ENCODE assay signal across 15 mouse cellular contexts in the genomic region with DNA sequence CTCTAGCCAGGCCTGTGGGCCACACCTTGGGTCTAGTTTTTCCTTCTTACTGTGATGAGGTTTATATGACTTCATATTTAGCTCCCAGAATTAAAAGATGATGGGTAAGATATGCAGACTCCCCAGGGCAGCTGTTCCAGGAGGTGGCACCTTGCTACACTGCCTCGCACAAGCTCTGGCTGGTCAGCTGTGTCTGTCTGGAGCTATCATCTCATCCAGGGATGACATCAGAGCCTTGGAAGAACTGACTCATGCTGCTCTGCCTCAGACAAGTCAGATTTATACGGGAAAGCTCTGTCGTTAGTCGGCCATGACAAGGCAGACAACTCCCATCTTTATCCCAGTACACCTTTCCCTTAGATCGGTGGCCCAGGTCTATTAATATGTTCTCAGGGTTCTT. TPM values are rescaled to one million over a fixed set of nuclear protein-coding genes. Genes with fewer than 3 reads are reported as not detected.
DNase-seq lines count a peak whose midpoint lies in the region.
"Had no signal": no experiment of that assay in that cellular context is flagged by ENCODE, and none has a peak within 500 bp of the region (broad histone marks: within the 10 kb centered on the region; RNA-seq: fewer than 3 reads in every experiment).

No protein-coding gene starts in this region.

- DNase-seq in adrenal gland, postnatal 25 days = peak; percentile 41
- no peak for DNase-seq in adrenal gland, postnatal 4 days (ENCODE audit: low spot score in 2 of 2)
- DNase-seq in 416B (ENCODE audit: low read depth) (peak; percentile 35), MN1 (ENCODE audit: low spot score) (peak; percentile 80)
- DNase-seq in brain, adult 2 months (ENCODE audit: low read depth, low spot score) = peak; percentile 23
- no peak for DNase-seq in kidney, postnatal 25 days
- no peak for DNase-seq in ovary, adult 18-20 months (ENCODE audit: low spot score)
- DNase-seq in layer of hippocampus, postnatal 25 days (ENCODE audit: extremely low spot score in 1 of 2, low spot score in 1 of 2) = no peak
- DNase-seq: cerebellum, adult 11 months; cerebellum, adult 9-10 months; cerebellum, postnatal 25 days; gastrocnemius, postnatal 14 days; heart, adult 2 months; heart, postnatal 36 days; kidney, adult 2 months had no signal

RNA-seq across cellular contexts. Expression of gene Elk3, which starts 46.2 kb away (rescaled TPM):
- total RNA-seq in adrenal gland, postnatal 25 days (2021) = 37.7 and 47.1 TPM in 2 replicates
- 10 to 100 TPM; 71.3 to 72.3 TPM for total RNA-seq in adrenal gland, postnatal 4 days (2021)
- total RNA-seq in layer of hippocampus, postnatal 25 days (2021) = 1 to 10 TPM; 7.6 to 8.5 TPM

Comparison
In these comparisons a context has a peak if more than half of its experiments do, and no peak if none do; other contexts are left out.
1. DNase-seq: peak in adrenal gland, postnatal 25 days (single experiment), 416B (single experiment), MN1 (single experiment) and brain, adult 2 months (single experiment); none in adrenal gland, postnatal 4 days (0 of 2), kidney, postnatal 25 days (0 of 2), ovary, adult 18-20 months (single experiment) and layer of hippocampus, postnatal 25 days (0 of 2).